Mouse (Mus musculus): ENCODE results near the gene Ghitm. TPM values are rescaled to one million over a fixed set of nuclear protein-coding genes. Genes with fewer than 3 reads are reported as not detected.

Ghitm gene
- total and polyA plus RNA-seq, 3 experiments: 14.0 to 201 (median 188) TPM

GRCm38 (mm10) chr14:37095556-37095955 lies 39.5 kb downstream of the Ghitm start:
- no peak for TF ChIP-seq CTCF (IDR thresholded peaks at IDR 0.05; ENCODE audit: low read depth, low read length)
- TF ChIP-seq POLR2AphosphoS5 (IDR thresholded peaks at IDR 0.05; ENCODE audit: insufficient replicate concordance, low read depth, low read length): no peak
- H3K9me3 ChIP-seq (replicated peaks): no peaks in the 10 kb centered on the region
- no peaks in the 10 kb centered on the region for H3K4me1 ChIP-seq (ENCODE audit: insufficient read depth, low read depth, low read length)
- ATAC-seq (ENCODE audit: extremely low read depth, insufficient number of reproducible peaks, low FRiP score, poor library complexity, severe bottlenecking): no peak
- DNase-seq (ENCODE audit: low spot score): no peak
- no peaks in the 10 kb centered on the region for H3K36me3 ChIP-seq (replicated peaks)
- H3K4me3 ChIP-seq (ENCODE audit: low read depth, low read length): no peak overlapping the region
- peaks cover 14% of the 10 kb centered on the region; the same call in 1 of the 2 replicates for H3K27me3 ChIP-seq (ENCODE audit: insufficient read depth, low read length)

DNA sequence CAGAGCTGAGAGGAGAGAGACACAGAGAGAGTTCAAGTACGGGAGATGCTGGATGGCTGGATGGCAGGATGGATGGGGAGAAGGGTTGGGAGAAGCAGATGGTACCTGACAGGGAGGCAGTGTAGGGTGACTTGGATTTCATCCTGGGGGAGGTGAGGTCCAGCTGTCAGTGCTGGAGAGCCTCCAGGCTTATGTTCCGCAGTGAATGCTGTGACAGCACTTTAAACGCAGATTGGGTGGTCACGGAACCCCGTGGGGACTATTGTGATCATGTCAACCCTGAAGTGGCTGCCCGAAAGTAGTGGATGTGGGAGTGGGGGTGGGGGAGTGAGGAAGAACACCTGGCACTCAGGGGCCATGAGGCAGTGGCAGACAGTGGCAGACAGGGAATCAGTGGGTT lies 40.6 kb downstream of the Ghitm start:
- DNase-seq (ENCODE audit: low spot score) (no peak), ATAC-seq (ENCODE audit: extremely low read depth, insufficient number of reproducible peaks, low FRiP score, poor library complexity, severe bottlenecking) (no peak)
- peaks cover 14% of the 10 kb centered on the region; the same call in 1 of the 2 replicates for H3K27me3 ChIP-seq (ENCODE audit: insufficient read depth, low read length)
- TF ChIP-seq GATA1 (IDR thresholded peaks at IDR 0.05; ENCODE audit: borderline replicate concordance, low read length): no peak
- TF ChIP-seq GATA2 (IDR thresholded peaks at IDR 0.05; ENCODE audit: borderline replicate concordance, low read depth, low read length): no peak
- TF ChIP-seq POLR2AphosphoS5 (IDR thresholded peaks at IDR 0.05; ENCODE audit: insufficient replicate concordance, low read depth, low read length): no peak
- TF ChIP-seq TAL1 (conservative IDR thresholded peaks at IDR 0.05; ENCODE audit: low read depth, low read length): no peak
- TF ChIP-seq CTCF (IDR thresholded peaks at IDR 0.05; ENCODE audit: low read depth, low read length): no peak
- H3K4me1 ChIP-seq (ENCODE audit: insufficient read depth, low read depth, low read length): no peaks in the 10 kb centered on the region
- no peak overlapping the region for H3K4me3 ChIP-seq (ENCODE audit: low read depth, low read length)
- no peaks in the 10 kb centered on the region for H3K9me3 ChIP-seq (replicated peaks)
- no peaks in the 10 kb centered on the region for H3K36me3 ChIP-seq (replicated peaks)

- ATAC-seq (ENCODE audit: extremely low read depth, insufficient number of reproducible peaks, low FRiP score, poor library complexity, severe bottlenecking) (no peak), DNase-seq (ENCODE audit: low spot score) (no peak)
- Histone ChIP-seq H3K27me3 (ENCODE audit: insufficient read depth, low read length) (no peaks in the 10 kb centered on the region), H3K36me3 (replicated peaks) (no peaks in the 10 kb centered on the region), H3K4me3 (ENCODE audit: low read depth, low read length) (no peak overlapping the region), H3K4me1 (ENCODE audit: insufficient read depth, low read depth, low read length) (no peaks in the 10 kb centered on the region), H3K9me3 (replicated peaks) (no peaks in the 10 kb centered on the region)
- no peak for TF ChIP-seq TAL1 (conservative IDR thresholded peaks at IDR 0.05; ENCODE audit: low read depth, low read length)
- no peak for TF ChIP-seq GATA2 (IDR thresholded peaks at IDR 0.05; ENCODE audit: borderline replicate concordance, low read depth, low read length)
- TF ChIP-seq CTCF (IDR thresholded peaks at IDR 0.05; ENCODE audit: low read depth, low read length): no peak
- no peak for TF ChIP-seq POLR2AphosphoS5 (IDR thresholded peaks at IDR 0.05; ENCODE audit: insufficient replicate concordance, low read depth, low read length)
- TF ChIP-seq GATA1 (IDR thresholded peaks at IDR 0.05; ENCODE audit: borderline replicate concordance, low read length): no peak
These were observed 51.3 kb downstream of the Ghitm start for GRCm38 (mm10) chr14:37083755-37084154.

DNA sequence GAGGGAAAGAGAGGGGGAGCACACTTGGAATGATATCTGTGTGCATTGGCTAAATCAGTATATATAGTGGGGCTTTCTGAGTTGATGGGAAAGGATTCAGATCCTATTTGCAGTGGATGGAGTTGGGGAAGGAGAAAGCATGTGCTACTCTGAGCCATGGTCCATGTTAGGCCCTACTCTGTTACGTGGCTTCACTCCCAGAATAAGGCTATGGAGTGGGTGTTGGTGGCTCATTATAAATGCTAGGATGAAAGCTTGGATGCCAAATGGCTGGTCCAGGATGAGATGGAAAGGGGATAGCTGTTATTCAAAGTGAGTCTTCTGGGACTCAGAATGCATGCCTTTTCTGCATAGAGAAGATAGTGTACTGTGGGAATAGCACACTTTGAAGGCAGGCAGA lies 54.3 kb downstream of the Ghitm start:
- no peak for TF ChIP-seq CTCF (IDR thresholded peaks at IDR 0.05; ENCODE audit: low read depth, low read length)
- no peak for TF ChIP-seq POLR2AphosphoS5 (IDR thresholded peaks at IDR 0.05; ENCODE audit: insufficient replicate concordance, low read depth, low read length)
- no peak for TF ChIP-seq GATA1 (IDR thresholded peaks at IDR 0.05; ENCODE audit: borderline replicate concordance, low read length)
- no peak for TF ChIP-seq TAL1 (conservative IDR thresholded peaks at IDR 0.05; ENCODE audit: low read depth, low read length)
- no peak for TF ChIP-seq GATA2 (IDR thresholded peaks at IDR 0.05; ENCODE audit: borderline replicate concordance, low read depth, low read length)
- no peak for ATAC-seq (ENCODE audit: extremely low read depth, insufficient number of reproducible peaks, low FRiP score, poor library complexity, severe bottlenecking)

More for the DNA sequence above, 54.3 kb downstream of the Ghitm start:
- Histone ChIP-seq H3K36me3 (replicated peaks) (no peaks in the 10 kb centered on the region), H3K27me3 (ENCODE audit: insufficient read depth, low read length) (no peaks in the 10 kb centered on the region), H3K4me1 (ENCODE audit: insufficient read depth, low read depth, low read length) (no peaks in the 10 kb centered on the region), H3K4me3 (ENCODE audit: low read depth, low read length) (no peak overlapping the region), H3K9me3 (replicated peaks) (no peaks in the 10 kb centered on the region)
- DNase-seq (ENCODE audit: low spot score): no peak

Other genes starting within 250 kb of the Ghitm start
- 15.0 and 16.9 TPM in 2 replicates for gene Ccser2, start 166.5 kb downstream of the Ghitm start, total RNA-seq (2014; fragmentation: Nextera tagmentation)
- 7.3 and 7.5 TPM in 2 replicates for gene Ccser2, start 166.5 kb downstream of the Ghitm start, total RNA-seq (2017)
- gene Ccser2, start 166.5 kb downstream of the Ghitm start, polyA plus RNA-seq (2012): 0.53 and 0.55 TPM in 2 replicates
- not detected in 2 replicates for gene Rgr, start 86.3 kb downstream of the Ghitm start, total RNA-seq (2014; fragmentation: Nextera tagmentation)
- 0.05 TPM in 1 of 2 replicates, not detected in the other for gene Rgr, start 86.3 kb downstream of the Ghitm start, total RNA-seq (2017)
- gene Rgr, start 86.3 kb downstream of the Ghitm start, polyA plus RNA-seq (2012): not detected in 2 replicates
- not detected in 2 replicates for gene Lrit1, start 80.4 kb downstream of the Ghitm start, total RNA-seq (2014; fragmentation: Nextera tagmentation)
- 0.05 TPM in 1 of 2 replicates, not detected in the other for gene Lrit1, start 80.4 kb downstream of the Ghitm start, total RNA-seq (2017)
- not detected in 2 replicates for gene Lrit1, start 80.4 kb downstream of the Ghitm start, polyA plus RNA-seq (2012)
- not detected in 2 replicates for gene Lrit2, start 67.3 kb downstream of the Ghitm start, total RNA-seq (2014; fragmentation: Nextera tagmentation)
- gene Lrit2, start 67.3 kb downstream of the Ghitm start, total RNA-seq (2017): 0.11 TPM in 1 of 2 replicates, not detected in the other
- not detected in 2 replicates for gene Lrit2, start 67.3 kb downstream of the Ghitm start, polyA plus RNA-seq (2012)
- not detected in 2 replicates for gene Cdhr1, start 36.9 kb downstream of the Ghitm start, total RNA-seq (2014; fragmentation: Nextera tagmentation)
- gene Cdhr1, start 36.9 kb downstream of the Ghitm start, total RNA-seq (2017): under 0.01 and 0.06 TPM in 2 replicates
- gene Cdhr1, start 36.9 kb downstream of the Ghitm start, polyA plus RNA-seq (2012): not detected in 2 replicates
- not detected in 2 replicates for gene 2610528A11Rik, start 21.2 kb downstream of the Ghitm start, total RNA-seq (2014; fragmentation: Nextera tagmentation)
- gene 2610528A11Rik, start 21.2 kb downstream of the Ghitm start, total RNA-seq (2017): not detected in 2 replicates
- gene 2610528A11Rik, start 21.2 kb downstream of the Ghitm start, polyA plus RNA-seq (2012): not detected in 2 replicates